Mouse (Mus musculus) CH12.LX (cell line): ENCODE data around the gene Klhdc9.

ENCODE experiments used
- CHD2 ChIP-seq: IDR thresholded peaks from 2 replicates; pipeline ENCODE4 v1.6.1; 2011; ENCODE audit warnings: low read length, improper control_type of control experiment
- CTCF ChIP-seq, 2 experiments: IDR thresholded peaks in 1 of 2; conservative IDR thresholded peaks in 1 of 2; 2 replicates each; pipeline ENCODE4 v1.5.1; 2011 to 2012; ENCODE audit warnings: low read depth in 2 of 2, low read length in 2 of 2, improper control_type of control experiment in 1 of 2, inconsistent platforms in 1 of 2, mild to moderate bottlenecking in 1 of 2, moderate library complexity in 1 of 2
- HCFC1 ChIP-seq: IDR thresholded peaks from 2 replicates; pipeline ENCODE4 v1.6.1; 2012; ENCODE audit warnings: low read depth, mild to moderate bottlenecking, inconsistent platforms, low read length, improper control_type of control experiment
- POLR2A ChIP-seq: IDR thresholded peaks from 2 replicates; pipeline ENCODE4 v1.6.1; 2011; ENCODE audit warnings: low read depth, mild to moderate bottlenecking, improper control_type of control experiment, low read length
- POLR2AphosphoS2 ChIP-seq: IDR thresholded peaks from 2 replicates; pipeline ENCODE4 v1.6.1; 2011; ENCODE audit warnings: low read depth, low read length, improper control_type of control experiment
- UBTF ChIP-seq: IDR thresholded peaks from 2 replicates; pipeline ENCODE4 v1.6.1; 2012; ENCODE audit warnings: low read depth, mild to moderate bottlenecking, inconsistent platforms, low read length, improper control_type of control experiment, moderate library complexity
- ZKSCAN1 ChIP-seq: IDR thresholded peaks from 2 replicates; pipeline ENCODE4 v1.6.1; 2012; ENCODE audit warnings: low read depth, inconsistent platforms, low read length, improper control_type of control experiment, borderline replicate concordance

DNA sequence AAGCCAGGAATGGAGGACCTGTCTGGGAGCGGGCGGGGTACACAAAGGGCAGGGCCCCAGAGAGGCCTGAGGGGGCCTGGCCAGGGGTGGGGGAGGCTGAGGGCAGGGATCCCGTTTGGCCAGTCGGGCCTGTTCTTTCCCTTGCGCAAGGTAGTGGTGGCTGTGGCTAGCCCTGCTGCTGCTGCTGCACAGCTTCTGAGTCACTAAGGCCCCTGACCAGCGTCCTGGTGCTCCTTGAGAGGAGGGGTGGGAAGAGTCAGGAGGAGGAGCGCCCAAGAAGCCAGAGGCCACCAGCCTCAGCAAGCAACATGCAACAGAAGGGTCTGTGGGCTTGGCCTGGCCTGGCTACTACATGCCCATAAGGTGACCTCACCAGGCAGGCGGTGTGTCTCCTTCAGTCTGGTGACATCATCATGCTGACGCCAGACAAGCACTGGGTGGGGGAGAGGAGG, 15.1 kb upstream of the Klhdc9 start:
- no peak for TF ChIP-seq POLR2A
- no peak for TF ChIP-seq HCFC1
- TF ChIP-seq CTCF (conservative IDR thresholded peaks at IDR 0.05 in 1 of 2, IDR thresholded peaks at IDR 0.05 in 1 of 2; ENCODE audit: low read depth in 2 of 2, low read length in 2 of 2), result no peak
- TF ChIP-seq UBTF, result no peak
- TF ChIP-seq POLR2AphosphoS2, result no peak
- TF ChIP-seq ZKSCAN1, result no peak
- no peak for TF ChIP-seq CHD2
